Mouse (Mus musculus): ENCODE measurements around the gene Adm. TPM values are rescaled to one million over a fixed set of nuclear protein-coding genes. Genes with fewer than 3 reads are reported as not detected.

Gene Adm
- polyA plus RNA-seq, 1 experiment from 2014 or later = 7.1 TPM

GRCm38 (mm10) chr7:110615792-110616191 is 11.7 kb upstream of the Adm start:
- DNase-seq (ENCODE audit: low spot score) = peak; percentile 19
- H3K4me3 ChIP-seq = peak overlapping the region; percentile 94

GRCm38 (mm10) chr7:110619086-110619611 is 8.3 kb upstream of the Adm start:
- Histone ChIP-seq H3K4me3 (no peak overlapping the region), H3K27me3 (ENCODE audit: low read depth, poor library complexity, severe bottlenecking) (peaks cover 38% of the 10 kb centered on the region), H3K36me3 (no peaks in the 10 kb centered on the region), H3K9me3 (replicated peaks) (no peaks in the 10 kb centered on the region), H3K4me1 (peaks cover 13% of the 10 kb centered on the region), H3K27ac (replicated peaks) (no peak overlapping the region)
- 57% methylated on average over 9 of the region's 9 CpGs for WGBS
- DNase-seq (ENCODE audit: low spot score) = no peak

More at GRCm38 (mm10) chr7:110615792-110616191, 11.7 kb upstream of the Adm start:
- Histone ChIP-seq H3K27ac (replicated peaks) (no peak overlapping the region; the same call in 1 of the 2 replicates), H3K4me1 (peaks cover 29% of the 10 kb centered on the region), H3K9me3 (replicated peaks) (no peaks in the 10 kb centered on the region), H3K27me3 (ENCODE audit: low read depth, poor library complexity, severe bottlenecking) (peaks cover 31% of the 10 kb centered on the region), H3K36me3 (no peaks in the 10 kb centered on the region)
- WGBS = 5% methylated on average over 11 of the region's 11 CpGs

GRCm38 (mm10) chr7:110624067-110624466 is 3.4 kb upstream of the Adm start:
- no peak for DNase-seq (ENCODE audit: low spot score)
- H3K27me3 ChIP-seq (ENCODE audit: low read depth, poor library complexity, severe bottlenecking) = peaks cover 68% of the 10 kb centered on the region
- H3K9me3 ChIP-seq (replicated peaks) = no peaks in the 10 kb centered on the region
- H3K36me3 ChIP-seq = no peaks in the 10 kb centered on the region
- H3K4me1 ChIP-seq = peaks cover 36% of the 10 kb centered on the region
- no peak overlapping the region for H3K4me3 ChIP-seq
- H3K27ac ChIP-seq (replicated peaks) = no peak overlapping the region
- WGBS = 57% methylated on average over 2 of the region's 2 CpGs

DNA sequence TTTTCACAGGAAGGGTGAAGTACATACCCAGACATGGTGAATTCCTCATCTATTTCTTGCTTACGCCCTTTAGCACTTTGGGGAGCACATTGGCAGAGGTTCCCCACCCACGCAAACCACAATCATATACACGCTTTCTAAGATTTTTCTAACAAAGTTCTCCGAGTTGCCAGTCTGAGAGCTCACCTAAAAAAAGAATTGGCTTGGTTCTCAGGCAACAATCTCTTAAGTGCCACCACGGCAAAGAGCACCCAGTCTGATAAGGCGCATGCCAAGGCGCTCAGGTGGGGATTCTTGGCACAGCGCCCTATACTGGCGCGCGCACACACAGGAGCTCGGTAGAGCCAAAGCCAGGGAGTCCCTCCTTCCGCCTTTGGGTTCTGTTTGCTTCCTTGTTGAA is 2.5 kb upstream of the Adm start:
- Histone ChIP-seq H3K36me3 (no peaks in the 10 kb centered on the region), H3K9me3 (replicated peaks) (no peaks in the 10 kb centered on the region), H3K27me3 (ENCODE audit: low read depth, poor library complexity, severe bottlenecking) (peaks cover 72% of the 10 kb centered on the region), H3K4me3 (no peak overlapping the region), H3K27ac (replicated peaks) (no peak overlapping the region), H3K4me1 (peaks cover 44% of the 10 kb centered on the region)
- 86% methylated on average over 13 of the region's 13 CpGs for WGBS
- DNase-seq (ENCODE audit: low spot score) = no peak

- H3K27me3 ChIP-seq (ENCODE audit: low read depth, poor library complexity, severe bottlenecking) = peaks cover 72% of the 10 kb centered on the region
- H3K9me3 ChIP-seq (replicated peaks) = no peaks in the 10 kb centered on the region
- no peak overlapping the region for H3K27ac ChIP-seq (replicated peaks)
- H3K36me3 ChIP-seq = no peaks in the 10 kb centered on the region
- peaks cover 50% of the 10 kb centered on the region for H3K4me1 ChIP-seq
- no peak for DNase-seq (ENCODE audit: low spot score)
- 59% methylated on average over 10 of the region's 10 CpGs for WGBS
- peak overlapping the region; percentile 41 for H3K4me3 ChIP-seq
These were observed 2.0 kb upstream of the Adm start for GRCm38 (mm10) chr7:110625489-110625888.

DNA sequence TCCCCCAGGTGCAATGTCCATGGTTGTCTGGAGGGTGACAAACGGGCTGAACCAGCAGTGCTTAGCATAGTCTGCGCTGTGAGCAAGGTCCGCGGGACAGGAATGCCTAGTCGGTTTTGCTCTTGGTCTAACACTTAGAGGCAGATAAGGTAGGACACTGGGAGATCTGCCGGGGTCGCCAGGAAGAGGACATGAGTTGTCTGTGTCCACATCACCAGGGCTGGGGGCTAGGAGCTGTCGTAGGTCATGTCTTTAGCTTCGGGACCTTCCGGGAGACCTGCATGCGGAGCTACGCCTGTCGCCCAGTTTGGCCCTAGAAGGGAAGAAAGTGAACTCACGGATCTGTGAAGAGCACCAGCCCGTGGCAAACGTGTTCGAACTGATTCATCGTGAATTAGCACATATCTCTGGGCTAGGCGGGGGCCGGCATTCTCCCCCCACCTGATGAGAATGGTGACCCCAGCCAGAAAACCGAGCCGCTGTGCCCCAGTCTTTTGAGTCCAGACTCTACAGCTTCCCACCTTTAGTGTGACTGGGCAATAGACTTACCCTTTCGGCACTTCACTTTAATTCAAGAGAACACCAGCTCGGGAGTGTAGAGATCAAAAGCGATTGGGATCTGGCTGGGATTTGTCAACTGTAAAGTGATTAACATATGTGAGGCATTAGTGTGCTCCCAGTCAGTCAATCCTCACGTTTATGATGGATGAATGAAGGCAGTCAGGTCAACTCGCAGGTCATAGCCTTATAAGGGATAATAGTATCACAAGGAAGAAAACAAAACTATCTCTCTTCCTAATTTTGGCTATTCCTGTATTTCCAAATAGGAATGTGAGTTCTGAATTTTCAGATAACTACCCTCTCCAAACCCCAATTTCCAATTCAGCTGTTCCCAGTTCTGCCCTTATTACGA is 1.0 kb upstream of the Adm start:
- WGBS = 7% methylated on average over 28 of the region's 28 CpGs
- H3K4me3 ChIP-seq = peak overlapping the region; percentile 41
- peak; percentile 43 for DNase-seq (ENCODE audit: low spot score)
- no peaks in the 10 kb centered on the region for H3K9me3 ChIP-seq (replicated peaks)
- no peak overlapping the region for H3K27ac ChIP-seq (replicated peaks)
- peaks cover 58% of the 10 kb centered on the region for H3K4me1 ChIP-seq
- no peaks in the 10 kb centered on the region for H3K36me3 ChIP-seq
- H3K27me3 ChIP-seq (ENCODE audit: low read depth, poor library complexity, severe bottlenecking) = peaks cover 79% of the 10 kb centered on the region

GRCm38 (mm10) chr7:110627099-110627482 is 370 bp upstream of the Adm start:
- H3K36me3 ChIP-seq = no peaks in the 10 kb centered on the region
- peak overlapping the region; percentile 59 for H3K4me3 ChIP-seq
- DNase-seq (ENCODE audit: low spot score) = no peak
- peaks cover 86% of the 10 kb centered on the region for H3K27me3 ChIP-seq (ENCODE audit: low read depth, poor library complexity, severe bottlenecking)
- H3K27ac ChIP-seq (replicated peaks) = no peak overlapping the region
- H3K4me1 ChIP-seq = peaks cover 59% of the 10 kb centered on the region
- H3K9me3 ChIP-seq (replicated peaks) = no peaks in the 10 kb centered on the region
- 1% methylated on average over 12 of the region's 12 CpGs for WGBS

GRCm38 (mm10) chr7:110628273-110628600 is 776 bp downstream of the Adm start:
- no peak for DNase-seq (ENCODE audit: low spot score)
- H3K36me3 ChIP-seq = no peaks in the 10 kb centered on the region
- peaks cover 59% of the 10 kb centered on the region for H3K4me1 ChIP-seq
- H3K27ac ChIP-seq (replicated peaks) = no peak overlapping the region
- H3K9me3 ChIP-seq (replicated peaks) = no peaks in the 10 kb centered on the region
- peaks cover 94% of the 10 kb centered on the region for H3K27me3 ChIP-seq (ENCODE audit: low read depth, poor library complexity, severe bottlenecking)
- peak overlapping the region; percentile 59 for H3K4me3 ChIP-seq
- 3% methylated on average over 11 of the region's 11 CpGs for WGBS

DNA sequence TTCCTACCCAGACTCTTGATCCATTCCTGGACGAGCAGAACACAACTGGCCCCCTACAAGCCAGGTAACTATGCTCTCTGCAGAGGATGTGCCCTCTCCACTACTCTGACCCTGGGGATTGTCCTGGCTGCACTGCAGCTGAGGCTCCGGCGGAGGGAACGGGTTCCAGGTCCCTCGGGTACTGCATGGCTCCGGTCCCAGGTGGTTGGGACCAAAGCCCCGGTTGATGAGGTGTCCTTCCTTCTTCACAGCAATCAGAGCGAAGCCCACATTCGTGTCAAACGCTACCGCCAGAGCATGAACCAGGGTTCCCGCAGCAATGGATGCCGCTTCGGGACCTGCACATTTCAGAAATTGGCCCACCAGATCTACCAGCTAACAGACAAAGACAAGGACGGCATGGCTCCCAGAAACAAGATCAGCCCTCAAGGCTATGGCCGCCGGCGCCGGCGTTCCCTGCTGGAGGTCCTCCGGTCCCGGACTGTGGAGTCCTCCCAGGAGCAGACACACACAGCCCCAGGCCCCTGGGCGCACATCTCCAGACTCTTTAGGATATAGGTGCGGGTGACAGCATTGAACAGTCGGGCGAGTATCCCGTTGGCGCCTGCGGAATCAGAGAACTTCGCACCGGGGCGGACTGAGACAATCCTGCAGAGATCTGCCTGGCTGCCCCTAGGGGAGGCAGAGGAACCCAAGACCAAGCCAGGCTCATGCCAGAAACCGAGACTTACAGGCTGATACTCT is 1.3 kb downstream of the Adm start:
- Histone ChIP-seq H3K27ac (replicated peaks) (peak overlapping the region; percentile 73), H3K4me3 (peak overlapping the region; percentile 59), H3K27me3 (ENCODE audit: low read depth, poor library complexity, severe bottlenecking) (peaks cover 91% of the 10 kb centered on the region), H3K4me1 (peaks cover 59% of the 10 kb centered on the region), H3K36me3 (no peaks in the 10 kb centered on the region), H3K9me3 (replicated peaks) (no peaks in the 10 kb centered on the region)
- WGBS = under 1% methylated on average over 33 of the region's 33 CpGs
- DNase-seq (ENCODE audit: low spot score) = peak; percentile 67

- Histone ChIP-seq H3K27ac (replicated peaks) (peak overlapping the region; percentile 80), H3K27me3 (ENCODE audit: low read depth, poor library complexity, severe bottlenecking) (peaks cover 78% of the 10 kb centered on the region), H3K4me3 (peak overlapping the region; percentile 59), H3K36me3 (no peaks in the 10 kb centered on the region), H3K4me1 (peaks cover 59% of the 10 kb centered on the region), H3K9me3 (replicated peaks) (no peaks in the 10 kb centered on the region)
- DNase-seq (ENCODE audit: low spot score) = peak; percentile 89
- 1% methylated on average over 36 of the region's 36 CpGs for WGBS
These were observed 2.6 kb downstream of the Adm start for GRCm38 (mm10) chr7:110629892-110630666.

DNA sequence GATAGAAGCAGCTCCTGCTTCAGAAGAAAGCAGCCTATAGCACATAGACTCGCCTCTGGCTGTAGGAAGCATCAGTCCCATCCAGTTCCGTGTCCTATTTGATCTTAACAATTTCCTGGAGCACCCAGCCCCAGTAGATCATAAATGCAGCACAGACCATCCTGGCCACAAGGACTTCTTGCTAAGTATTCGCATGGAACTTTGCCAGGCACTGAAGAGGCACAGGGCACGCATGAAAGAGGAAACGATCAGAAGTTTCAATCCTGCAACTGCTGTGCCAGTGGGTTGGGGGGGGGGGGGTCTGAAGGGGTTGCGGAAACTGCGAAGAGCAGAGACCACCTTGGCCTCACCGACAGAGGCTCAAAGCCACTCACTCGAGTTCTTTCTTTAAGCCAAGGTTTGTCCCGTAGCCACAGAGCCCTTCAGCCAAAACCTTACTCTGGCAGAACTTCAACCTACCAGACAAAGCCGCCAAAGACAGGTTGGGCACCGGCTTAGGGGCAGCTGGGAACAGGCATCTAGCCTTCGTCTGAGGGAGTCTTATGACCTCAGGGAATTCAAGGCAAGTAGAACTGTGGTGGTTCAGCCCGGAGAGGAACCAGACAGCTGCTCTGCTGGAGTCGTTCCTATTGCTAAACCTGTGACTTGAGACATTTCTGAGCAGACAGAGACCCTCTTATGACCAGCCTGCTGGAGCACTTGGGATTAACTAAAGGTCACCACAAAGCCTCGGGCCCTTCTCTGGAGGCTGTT is 3.9 kb downstream of the Adm start:
- H3K9me3 ChIP-seq (replicated peaks) = no peaks in the 10 kb centered on the region
- DNase-seq (ENCODE audit: low spot score) = no peak
- H3K36me3 ChIP-seq = no peaks in the 10 kb centered on the region
- H3K27ac ChIP-seq (replicated peaks) = peak overlapping the region; percentile 80
- WGBS = 82% methylated on average over 16 of the region's 16 CpGs
- H3K4me1 ChIP-seq = peaks cover 51% of the 10 kb centered on the region
- H3K4me3 ChIP-seq = no peak overlapping the region
- H3K27me3 ChIP-seq (ENCODE audit: low read depth, poor library complexity, severe bottlenecking) = peaks cover 66% of the 10 kb centered on the region

DNA sequence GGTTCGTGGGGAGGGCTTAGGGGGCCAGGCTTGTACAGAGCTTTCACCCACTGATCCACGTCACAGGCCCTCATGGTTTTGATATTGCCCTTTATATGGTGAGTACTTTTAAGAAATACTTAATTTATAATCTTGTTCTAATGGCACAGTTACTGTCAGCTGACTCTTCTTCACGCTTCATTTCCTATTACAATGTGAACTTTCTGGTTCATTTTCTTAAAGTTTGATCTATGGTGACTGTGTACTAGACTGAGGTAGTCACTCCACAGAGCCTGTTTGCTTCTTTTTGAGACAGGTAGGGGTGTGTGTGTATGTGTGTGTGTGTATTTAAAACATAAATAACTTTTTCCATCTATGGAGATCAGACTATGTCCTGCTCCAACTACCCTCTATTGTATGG is 8.5 kb downstream of the Adm start:
- Histone ChIP-seq H3K27ac (replicated peaks) (no peak overlapping the region), H3K9me3 (replicated peaks) (no peaks in the 10 kb centered on the region), H3K4me3 (no peak overlapping the region), H3K4me1 (peaks cover 24% of the 10 kb centered on the region), H3K27me3 (ENCODE audit: low read depth, poor library complexity, severe bottlenecking) (peaks cover 23% of the 10 kb centered on the region), H3K36me3 (no peaks in the 10 kb centered on the region)
- WGBS = 81% methylated on average over 3 of the region's 3 CpGs
- DNase-seq (ENCODE audit: low spot score) = no peak

All from midbrain, embryonic 10.5 days (tissue).